9 mouse cellular contexts compared by ENCODE assay signal in genomic region chr13:44541243-44541653, GRCm38 (mm10).
DNase-seq lines count a peak whose midpoint lies in the region; ATAC-seq and TF ChIP-seq lines count a peak whose summit lies in the region.
"Had no signal": no experiment of that assay in that cellular context is flagged by ENCODE, and none has a peak within 500 bp of the region (broad histone marks: within the 10 kb centered on the region; RNA-seq: fewer than 3 reads in every experiment).

No protein-coding gene starts in this region.

- no peak overlapping the region for H3K4me3 ChIP-seq in midbrain, postnatal 0 days (ENCODE audit: low read depth, low read length)
- no peak overlapping the region for H3K4me3 ChIP-seq in midbrain, embryonic 13.5 days (replicated peaks)
- H3K4me3 ChIP-seq in limb, embryonic 13.5 days, result no peak overlapping the region
- H3K4me3 ChIP-seq in forebrain, embryonic 15.5 days, result no peak overlapping the region
- H3K4me3 ChIP-seq: liver, embryonic 13.5 days had no signal

- no peaks in the 10 kb centered on the region for H3K27me3 ChIP-seq in midbrain, postnatal 0 days (ENCODE audit: insufficient read depth, low read length)
- H3K27me3 ChIP-seq in midbrain, embryonic 13.5 days, result no peaks in the 10 kb centered on the region
- no peaks in the 10 kb centered on the region for H3K27me3 ChIP-seq in limb, embryonic 13.5 days
- no peaks in the 10 kb centered on the region for H3K27me3 ChIP-seq in forebrain, embryonic 15.5 days
- H3K27me3 ChIP-seq: liver, embryonic 13.5 days had no signal

- no peak overlapping the region for H3K9ac ChIP-seq in midbrain, postnatal 0 days (replicated peaks; ENCODE audit: low read length, poor library complexity, severe bottlenecking)
- H3K9ac ChIP-seq in midbrain, embryonic 13.5 days (replicated peaks), result no peak overlapping the region
- no peak overlapping the region for H3K9ac ChIP-seq in limb, embryonic 13.5 days
- no peak overlapping the region for H3K9ac ChIP-seq in forebrain, embryonic 15.5 days (replicated peaks)
- H3K9ac ChIP-seq: liver, embryonic 13.5 days had no signal

- no peak overlapping the region for H3K27ac ChIP-seq in midbrain, postnatal 0 days (ENCODE audit: low read depth, low read length)
- no peak overlapping the region for H3K27ac ChIP-seq in midbrain, embryonic 13.5 days
- H3K27ac ChIP-seq in limb, embryonic 13.5 days, result no peak overlapping the region
- no peak overlapping the region for H3K27ac ChIP-seq in forebrain, embryonic 15.5 days (replicated peaks)
- H3K27ac ChIP-seq: liver, embryonic 13.5 days had no signal

- H3K4me1 ChIP-seq in midbrain, postnatal 0 days (ENCODE audit: insufficient read depth, low read length), result no peaks in the 10 kb centered on the region
- H3K4me1 ChIP-seq in midbrain, embryonic 13.5 days (replicated peaks), result 0 out of 2 replicates have a peak, but pooled peaks cover 3% of the 10 kb centered on the region
- H3K4me1 ChIP-seq in limb, embryonic 13.5 days, result 0 out of 2 replicates have a peak, but pooled peaks cover 4% of the 10 kb centered on the region
- H3K4me1 ChIP-seq in forebrain, embryonic 15.5 days, result no peaks in the 10 kb centered on the region
- H3K4me1 ChIP-seq: liver, embryonic 13.5 days had no signal

- H3K9me3 ChIP-seq in midbrain, postnatal 0 days (ENCODE audit: low read length), result no peaks in the 10 kb centered on the region
- H3K9me3 ChIP-seq in midbrain, embryonic 13.5 days, result 0 out of 2 replicates have a peak, but pooled peaks cover 5% of the 10 kb centered on the region
- H3K9me3 ChIP-seq in limb, embryonic 13.5 days, result no peaks in the 10 kb centered on the region
- no peaks in the 10 kb centered on the region for H3K9me3 ChIP-seq in forebrain, embryonic 15.5 days
- H3K9me3 ChIP-seq: liver, embryonic 13.5 days had no signal

- WGBS in midbrain, postnatal 0 days, result 78% methylated on average over 5 of the region's 5 CpGs
- 79% methylated on average over 5 of the region's 5 CpGs for WGBS in midbrain, embryonic 13.5 days
- 56% methylated on average over 5 of the region's 5 CpGs for WGBS in limb, embryonic 13.5 days
- 65% methylated on average over 5 of the region's 5 CpGs for WGBS in forebrain, embryonic 15.5 days

- no peaks in the 10 kb centered on the region for H3K36me3 ChIP-seq in midbrain, postnatal 0 days (ENCODE audit: insufficient read depth, low read length)
- no peaks in the 10 kb centered on the region for H3K36me3 ChIP-seq in midbrain, embryonic 13.5 days
- no peaks in the 10 kb centered on the region for H3K36me3 ChIP-seq in limb, embryonic 13.5 days
- no peaks in the 10 kb centered on the region for H3K36me3 ChIP-seq in forebrain, embryonic 15.5 days
- H3K36me3 ChIP-seq: liver, embryonic 13.5 days had no signal

- no peak overlapping the region for H3K4me2 ChIP-seq in midbrain, postnatal 0 days (ENCODE audit: low read depth, low read length, poor library complexity, severe bottlenecking)
- H3K4me2 ChIP-seq in midbrain, embryonic 13.5 days (replicated peaks), result no peak overlapping the region
- no peak overlapping the region for H3K4me2 ChIP-seq in limb, embryonic 13.5 days (replicated peaks)
- H3K4me2 ChIP-seq in forebrain, embryonic 15.5 days (replicated peaks), result no peak overlapping the region
- H3K4me2 ChIP-seq: liver, embryonic 13.5 days had no signal

- peak; percentile 71 for DNase-seq in midbrain, postnatal 0 days (ENCODE audit: low spot score)
- DNase-seq in gastrocnemius, postnatal 10 days, result peak; percentile 92
- no peak for DNase-seq in urinary bladder, postnatal 25 days (ENCODE audit: low spot score)
- no peak for DNase-seq in layer of hippocampus, postnatal 36 days
- DNase-seq: liver, embryonic 13.5 days had no signal

- ATAC-seq in midbrain, postnatal 0 days (ENCODE audit: low FRiP score), result no peak
- no peak for ATAC-seq in midbrain, embryonic 13.5 days
- peak; percentile 74; the same call in 1 of the 2 replicates for ATAC-seq in cerebellum, adult (ENCODE audit: insufficient number of reproducible peaks, low FRiP score, low TSS enrichment)
- ATAC-seq in limb, embryonic 13.5 days (ENCODE audit: low FRiP score, low read depth), result peak; percentile 36; the same call in 1 of the 2 replicates
- no peak for ATAC-seq in forebrain, embryonic 15.5 days (replicated peaks)

- TF ChIP-seq CTCF in midbrain, postnatal 0 days (IDR thresholded peaks at IDR 0.05), result no peak

Comparison
In these comparisons a context has a peak if more than half of its experiments do, and no peak if none do; other contexts are left out.
1. ATAC-seq: peak in cerebellum, adult (single experiment) and limb, embryonic 13.5 days (single experiment); none in midbrain, postnatal 0 days (single experiment), midbrain, embryonic 13.5 days (single experiment) and forebrain, embryonic 15.5 days (single experiment).
2. DNase-seq: peak in midbrain, postnatal 0 days (single experiment) and gastrocnemius, postnatal 10 days (single experiment); none in urinary bladder, postnatal 25 days (single experiment) and layer of hippocampus, postnatal 36 days (0 of 2).